17 mouse cellular contexts compared by ENCODE assay signal in the genomic region with DNA sequence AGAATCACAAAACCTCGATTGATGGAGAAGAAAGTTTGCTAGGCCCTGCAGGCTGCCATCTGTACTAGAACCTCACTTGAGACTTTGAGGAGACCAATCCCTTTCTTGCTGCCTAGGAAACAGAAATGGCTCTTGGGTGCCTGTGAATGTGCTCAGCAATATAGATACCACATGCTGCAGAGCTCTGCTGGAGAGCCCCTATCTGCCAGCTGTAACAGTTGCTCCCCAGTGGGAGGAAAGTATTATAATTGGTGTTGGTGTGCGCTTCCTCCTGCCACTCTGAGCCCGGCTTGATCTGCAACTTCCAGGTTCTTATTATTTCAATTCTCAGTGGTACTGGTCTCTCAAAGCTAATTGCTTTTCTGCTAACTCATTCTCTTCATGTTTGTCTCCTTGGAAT. TPM values are rescaled to one million over a fixed set of nuclear protein-coding genes. Genes with fewer than 3 reads are reported as not detected.
DNase-seq lines count a peak whose midpoint lies in the region; ATAC-seq and TF ChIP-seq lines count a peak whose summit lies in the region.
"Had no signal": no experiment of that assay in that cellular context is flagged by ENCODE, and none has a peak within 500 bp of the region (broad histone marks: within the 10 kb centered on the region; RNA-seq: fewer than 3 reads in every experiment).

No protein-coding gene starts in this region.

- DNase-seq in heart, adult 11 months, result peak; percentile 40
- DNase-seq in heart, adult 8-10 months (ENCODE audit: low spot score), result no peak
- peak; percentile 13 to 26 for DNase-seq in layer of hippocampus, adult 18-20 months (ENCODE audit: low spot score in 2 of 2)
- no peak for DNase-seq in layer of hippocampus, adult 9-10 months (ENCODE audit: low spot score)
- DNase-seq in MEL (ENCODE audit: low read depth, low spot score), result peak; percentile 13
- DNase-seq: cerebellum, adult 11 months; cerebellum, adult 8-10 months; gastrocnemius, postnatal 10 days had no signal

- TF ChIP-seq EP300 in MEL (IDR thresholded peaks at IDR 0.05; ENCODE audit: low read depth in 1 of 2, low read length in 2 of 2), result no peak

- no peak overlapping the region for H3K4me3 ChIP-seq in MEL (ENCODE audit: control insufficient read depth in 1 of 2, insufficient read depth in 1 of 2, low read depth in 2 of 2, low read length in 2 of 2)
- H3K4me3 ChIP-seq in embryonic facial prominence, embryonic 15.5 days (replicated peaks), result no peak overlapping the region
- H3K4me3 ChIP-seq in kidney, embryonic 14.5 days (ENCODE audit: low read length), result no peak overlapping the region
- H3K4me3 ChIP-seq: embryonic facial prominence, embryonic 13.5 days; erythroblast, embryonic 14.5 days; forebrain, embryonic 10.5 days; forebrain, embryonic 15.5 days; heart, embryonic 13.5 days; hindbrain, embryonic 12.5 days had no signal

- no peak for TF ChIP-seq RAD21 in MEL (IDR thresholded peaks at IDR 0.05; ENCODE audit: low read depth, low read length)

- H3K36me3 ChIP-seq in MEL (ENCODE audit: control insufficient read depth in 1 of 2, insufficient read depth in 2 of 2, low read length in 2 of 2), result peaks cover 12 to 15% of the 10 kb centered on the region in 2 experiments
- H3K36me3 ChIP-seq in embryonic facial prominence, embryonic 15.5 days, result peaks cover 59% of the 10 kb centered on the region
- H3K36me3 ChIP-seq in kidney, embryonic 14.5 days (ENCODE audit: control insufficient read depth, insufficient read depth, low read length), result peaks cover 70% of the 10 kb centered on the region

- WGBS in embryonic facial prominence, embryonic 15.5 days, result 80% methylated on average over 3 of the region's 3 CpGs
- 96% methylated on average over 3 of the region's 3 CpGs for WGBS in kidney, embryonic 14.5 days

- TF ChIP-seq POLR2A in MEL (IDR thresholded peaks at IDR 0.05; ENCODE audit: control insufficient read depth in 1 of 2, insufficient read depth in 1 of 2, low read depth in 1 of 2, low read length in 2 of 2, poor library complexity in 1 of 2), result no peak

- H3K27ac ChIP-seq in MEL (ENCODE audit: control insufficient read depth, low read depth, low read length), result no peak overlapping the region
- no peak overlapping the region for H3K27ac ChIP-seq in embryonic facial prominence, embryonic 15.5 days (replicated peaks)
- H3K27ac ChIP-seq in kidney, embryonic 14.5 days (ENCODE audit: low read depth, low read length), result no peak overlapping the region
- H3K27ac ChIP-seq: embryonic facial prominence, embryonic 13.5 days; forebrain, embryonic 10.5 days; forebrain, embryonic 15.5 days; heart, embryonic 13.5 days; hindbrain, embryonic 12.5 days had no signal

- peaks cover 6 to 8% of the 10 kb centered on the region in 2 experiments for H3K4me1 ChIP-seq in MEL (ENCODE audit: control insufficient read depth in 1 of 2, insufficient read depth in 2 of 2, low read length in 2 of 2)
- H3K4me1 ChIP-seq in embryonic facial prominence, embryonic 15.5 days, result no peaks in the 10 kb centered on the region
- H3K4me1 ChIP-seq in kidney, embryonic 14.5 days (ENCODE audit: control insufficient read depth, insufficient read depth, low read length), result no peaks in the 10 kb centered on the region
- H3K4me1 ChIP-seq: embryonic facial prominence, embryonic 13.5 days; forebrain, embryonic 10.5 days; forebrain, embryonic 15.5 days; heart, embryonic 13.5 days; hindbrain, embryonic 12.5 days had no signal

- H3K4me2 ChIP-seq in embryonic facial prominence, embryonic 15.5 days (replicated peaks), result no peak overlapping the region
- no peak overlapping the region for H3K4me2 ChIP-seq in kidney, embryonic 14.5 days (replicated peaks; ENCODE audit: low read depth, low read length)
- H3K4me2 ChIP-seq: embryonic facial prominence, embryonic 13.5 days; forebrain, embryonic 15.5 days; heart, embryonic 13.5 days; hindbrain, embryonic 12.5 days had no signal

- no peaks in the 10 kb centered on the region for H3K9me3 ChIP-seq in MEL (replicated peaks; ENCODE audit: insufficient read depth, low read length)
- H3K9me3 ChIP-seq in embryonic facial prominence, embryonic 15.5 days (replicated peaks), result no peaks in the 10 kb centered on the region
- H3K9me3 ChIP-seq in kidney, embryonic 14.5 days (ENCODE audit: control insufficient read depth, low read length), result no peaks in the 10 kb centered on the region
- H3K9me3 ChIP-seq: embryonic facial prominence, embryonic 13.5 days; forebrain, embryonic 10.5 days; forebrain, embryonic 15.5 days; heart, embryonic 13.5 days; hindbrain, embryonic 12.5 days had no signal

- no peak for TF ChIP-seq CTCF in MEL (IDR thresholded peaks at IDR 0.05 in 2 of 3, conservative IDR thresholded peaks at IDR 0.05 in 1 of 3; ENCODE audit: control insufficient read depth in 1 of 3, insufficient read depth in 1 of 3, low read depth in 2 of 3, low read length in 3 of 3, poor library complexity in 1 of 3, severe bottlenecking in 1 of 3)

- H3K79me2 ChIP-seq in MEL (ENCODE audit: control insufficient read depth, insufficient read depth, low read length, poor library complexity), result no peaks in the 10 kb centered on the region

- H3K9ac ChIP-seq in MEL (ENCODE audit: control insufficient read depth, low read depth, low read length, poor library complexity, severe bottlenecking), result no peak overlapping the region
- no peak overlapping the region for H3K9ac ChIP-seq in embryonic facial prominence, embryonic 15.5 days
- no peak overlapping the region for H3K9ac ChIP-seq in kidney, embryonic 14.5 days (ENCODE audit: low read depth, low read length)
- H3K9ac ChIP-seq: embryonic facial prominence, embryonic 13.5 days; forebrain, embryonic 15.5 days; heart, embryonic 13.5 days; hindbrain, embryonic 12.5 days had no signal

- peak; percentile 47; the same call in 1 of the 2 replicates for ATAC-seq in embryonic facial prominence, embryonic 15.5 days (ENCODE audit: insufficient number of reproducible peaks, low FRiP score, low TSS enrichment, low read depth)
- ATAC-seq in kidney, embryonic 14.5 days (ENCODE audit: low FRiP score, low TSS enrichment), result no peak
- ATAC-seq: forebrain, embryonic 15.5 days had no signal

- H3K27me3 ChIP-seq in MEL (ENCODE audit: control insufficient read depth in 1 of 2, insufficient read depth in 2 of 2, low read length in 2 of 2), result no peaks in the 10 kb centered on the region
- no peaks in the 10 kb centered on the region for H3K27me3 ChIP-seq in embryonic facial prominence, embryonic 15.5 days
- H3K27me3 ChIP-seq in kidney, embryonic 14.5 days (ENCODE audit: control insufficient read depth, insufficient read depth, low read length), result no peaks in the 10 kb centered on the region
- H3K27me3 ChIP-seq: CH12.LX; embryonic facial prominence, embryonic 13.5 days; forebrain, embryonic 15.5 days; heart, embryonic 13.5 days; hindbrain, embryonic 12.5 days had no signal

TF ChIP-seq in MEL, 35 proteins besides CTCF, POLR2A, EP300 and RAD21:
- TF ChIP-seq CHD1 (IDR thresholded peaks at IDR 0.05; ENCODE audit: low read depth, low read length), result no peak
- TF ChIP-seq GABPA (IDR thresholded peaks at IDR 0.05; ENCODE audit: low read depth, low read length), result no peak
- TF ChIP-seq ZMIZ1 (IDR thresholded peaks at IDR 0.05; ENCODE audit: low read depth, low read length), result no peak
- TF ChIP-seq TBP (IDR thresholded peaks at IDR 0.05; ENCODE audit: low read depth, low read length), result no peak

RNA-seq across cellular contexts. Expression of gene Exosc7, which starts 10.0 kb away (rescaled TPM):
- 10 to 100 TPM; 25.0 to 27.2 (median 27.0) TPM for total RNA-seq in heart, adult 8-10 months (2022)
- 10 to 100 TPM; 41.1 to 41.9 TPM for total RNA-seq in layer of hippocampus, adult 18-20 months (2021)
- total RNA-seq in MEL (2012; rRNA removed), result 181 and 196 TPM in 2 replicates
- polyA plus RNA-seq in MEL (2012; ENCODE audit: insufficient read depth in 1 of 2, insufficient read length in 2 of 2, low read depth in 1 of 2, low replicate concordance in 2 of 2, missing spikeins in 1 of 2), result 100 to 1,000 TPM in 1 of 2 experiments, not detected in 1; 162 TPM
- polyA plus RNA-seq in embryonic facial prominence, embryonic 15.5 days (2015; fragmentation: Nextera tagmentation; extraction: Ambion mirVana), result 98.0 and 105 TPM in 2 replicates
- polyA plus RNA-seq in kidney, embryonic 14.5 days (2014; fragmentation: Nextera tagmentation; extraction: Ambion mirVana), result 133 and 156 TPM in 2 replicates

RNA-seq across cellular contexts. Expression of gene Zdhhc3, which starts 10.0 kb away (rescaled TPM):
- 10 to 100 TPM; 39.8 to 46.0 (median 43.6) TPM for total RNA-seq in heart, adult 8-10 months (2022)
- 10 to 100 TPM; 57.5 to 62.1 TPM for total RNA-seq in layer of hippocampus, adult 18-20 months (2021)
- total RNA-seq in MEL (2012; rRNA removed), result 51.7 and 51.8 TPM in 2 replicates
- polyA plus RNA-seq in MEL (2012; ENCODE audit: insufficient read depth in 1 of 2, insufficient read length in 2 of 2, low read depth in 1 of 2, low replicate concordance in 2 of 2, missing spikeins in 1 of 2), result 10 to 100 TPM; 92.0 to 98.1 TPM
- 74.8 and 78.9 TPM in 2 replicates for polyA plus RNA-seq in embryonic facial prominence, embryonic 15.5 days (2015; fragmentation: Nextera tagmentation; extraction: Ambion mirVana)
- 46.9 and 59.6 TPM in 2 replicates for polyA plus RNA-seq in kidney, embryonic 14.5 days (2014; fragmentation: Nextera tagmentation; extraction: Ambion mirVana)

RNA-seq across cellular contexts. Expression of gene Clec3b, which starts 27.7 kb away (rescaled TPM):
- total RNA-seq in heart, adult 8-10 months (2022), result 10 to 100 TPM; 37.7 to 48.5 (median 38.6) TPM
- total RNA-seq in layer of hippocampus, adult 18-20 months (2021), result 1 to 10 TPM; 1.7 to 2.4 TPM
- not detected in 2 replicates for total RNA-seq in MEL (2012; rRNA removed)
- polyA plus RNA-seq in MEL (2012; ENCODE audit: insufficient read depth in 1 of 2, insufficient read length in 2 of 2, low read depth in 1 of 2, low replicate concordance in 2 of 2, missing spikeins in 1 of 2), result under 1 TPM in 1 of 2 experiments, not detected in 1; 0.24 TPM
- 5.4 and 5.6 TPM in 2 replicates for polyA plus RNA-seq in embryonic facial prominence, embryonic 15.5 days (2015; fragmentation: Nextera tagmentation; extraction: Ambion mirVana)
- not detected in 2 replicates for polyA plus RNA-seq in kidney, embryonic 14.5 days (2014; fragmentation: Nextera tagmentation; extraction: Ambion mirVana)
- total RNA-seq: CH12.LX had no signal
- polyA plus RNA-seq: erythroblast, embryonic 14.5 days; forebrain, embryonic 10.5 days had no signal

Comparison
In these comparisons a context has a peak if more than half of its experiments do, and no peak if none do; other contexts are left out.
1. DNase-seq: peak in heart, adult 11 months (single experiment), layer of hippocampus, adult 18-20 months (2 of 2) and MEL (single experiment); none in heart, adult 8-10 months (single experiment) and layer of hippocampus, adult 9-10 months (single experiment).
2. RNA of gene Clec3b, which starts 27.7 kb away (total RNA-seq): 37.7 to 48.5 TPM in heart, adult 8-10 months; 1.7 to 2.4 TPM in layer of hippocampus, adult 18-20 months and not detected in MEL; every median in the first group is over 10 times any median in the second.